Mouse (Mus musculus) right cerebral cortex, postnatal 10 days (tissue): ENCODE measurements around the gene Anapc11.

Source experiments
- DNase-seq, 2 experiments: peaks; one replicate each; pipeline ENCODE4 v3.0.0; 2021; ENCODE audit warnings: low spot score in 2 of 2

Gene Anapc11

GRCm38 (mm10) chr11:120654741-120655140 is 56.5 kb downstream of the Anapc11 start:
- DNase-seq, result no peak

GRCm38 (mm10) chr11:120657301-120657700 is 59.1 kb downstream of the Anapc11 start:
- no peak for DNase-seq
